Mouse (Mus musculus) liver, embryonic 16.5 days (tissue): Measurements from ENCODE around the gene Phlpp1. TPM values are rescaled to one million over a fixed set of nuclear protein-coding genes. Genes with fewer than 3 reads are reported as not detected.
"Not testable (repeated sequence)": the region's sequence is repeated elsewhere in the genome, so short reads cannot be mapped to it uniquely, and the experiment has no call there.

Experiments used
- ATAC-seq: fragments of 200-750 bp; cut with Nextera tagmentation; 2 replicates; pipeline ENCODE4 v1.8.0; 2017; ENCODE audit warnings: low read depth, mild to moderate bottlenecking, moderate number of reproducible peaks, moderate library complexity
- H3K27ac ChIP-seq: fragments of 300-500 bp; sonication (generic); 2 replicates; pipeline ENCODE4 v1.5.1; 2014; ENCODE audit warnings: mild to moderate bottlenecking, low read length
- H3K27me3 ChIP-seq: fragments of 300-500 bp; sonication (generic); 2 replicates; pipeline ENCODE4 v1.6.1; 2014; ENCODE audit warnings: low read depth, low read length, mixed read lengths; ENCODE audit not compliant: control insufficient read depth, insufficient read depth
- H3K36me3 ChIP-seq: fragments of 300-500 bp; sonication (generic); 2 replicates; pipeline ENCODE4 v1.6.1; 2014; ENCODE audit warnings: mild to moderate bottlenecking; ENCODE audit not compliant: control insufficient read depth, insufficient read depth
- H3K4me1 ChIP-seq: fragments of 300-500 bp; sonication (generic); 2 replicates; pipeline ENCODE4 v1.6.1; 2014; ENCODE audit warnings: low read depth, low read length, mixed read lengths; ENCODE audit not compliant: control insufficient read depth
- H3K4me2 ChIP-seq: fragments of 300-500 bp; sonication (generic); 2 replicates; pipeline ENCODE4 v1.6.1; 2014; ENCODE audit warnings: low read depth, low read length, mixed read lengths
- H3K4me3 ChIP-seq: fragments of 300-500 bp; sonication (generic); 2 replicates; pipeline ENCODE4 v1.5.1; 2014; ENCODE audit warnings: low read depth, mild to moderate bottlenecking, low read length
- H3K9ac ChIP-seq: fragments of 300-500 bp; sonication (generic); 2 replicates; pipeline ENCODE4 v1.6.1; 2014; ENCODE audit warnings: low read depth, low read length
- H3K9me3 ChIP-seq: fragments of 300-500 bp; sonication (generic); replicated peaks from 2 replicates; pipeline ENCODE4 v1.6.1; 2016; ENCODE audit warnings: low read length; ENCODE audit not compliant: control insufficient read depth
- WGBS: fragments of 180-500 bp; shearing (Covaris S2); extraction: QIAGEN DNeasy Blood & Tissue Kit; methylation state at CpG from one replicate; pipeline ENCODE4 v1.1.7; 2014; ENCODE audit not compliant: insufficient replicate concordance; 5-methylcytosine and 5-hydroxymethylcytosine counted together
- polyA plus RNA-seq: library from polyadenylated mRNA; unstranded; fragments of >200 nt; fragmentation: Nextera tagmentation; extraction: Ambion mirVana; gene quantifications from 2 replicates; pipeline ENCODE4 v1.2.1, GENCODE M21; 2015

Phlpp1 gene
- polyA plus RNA-seq, 1 experiment from 2014 or later, result 0.94 TPM

DNA sequence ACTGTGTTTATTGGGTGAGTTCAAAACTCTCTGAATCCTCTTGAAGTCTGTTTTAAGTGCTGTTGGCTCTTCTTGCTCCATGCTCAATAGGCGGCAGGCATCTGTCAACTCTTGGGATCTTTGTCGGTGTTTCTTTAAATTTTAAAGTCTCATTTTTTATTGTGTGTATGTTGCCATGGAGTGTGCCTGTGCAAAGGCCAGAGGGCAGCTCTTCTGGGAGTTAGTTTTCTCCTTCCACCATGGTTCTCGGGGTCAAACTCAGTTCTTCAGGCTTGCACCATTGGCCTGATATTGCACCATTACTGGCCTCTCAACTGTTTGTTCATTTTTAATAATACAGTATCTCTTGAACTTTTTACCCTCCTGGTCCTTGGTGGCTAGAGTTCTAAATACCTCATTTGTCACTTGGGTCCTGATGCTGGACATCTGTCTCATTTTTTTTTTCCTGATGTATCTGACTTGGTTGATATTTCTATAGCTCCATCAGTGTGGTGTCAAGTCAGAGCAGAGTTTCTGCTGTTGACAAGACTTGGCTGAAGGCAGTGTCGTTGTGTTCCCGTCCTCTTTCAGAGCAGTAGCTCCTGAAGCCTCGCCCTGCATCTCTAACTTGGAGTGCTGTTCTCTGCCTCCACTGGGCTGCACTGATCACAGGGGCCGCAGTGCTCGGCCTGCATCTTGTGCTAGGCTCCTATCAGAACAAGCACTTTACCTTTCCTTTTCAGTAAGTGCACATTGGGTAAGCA is 108.8 kb downstream of the Phlpp1 start:
- WGBS, result 73% methylated on average over 8 of the region's 8 CpGs

DNA sequence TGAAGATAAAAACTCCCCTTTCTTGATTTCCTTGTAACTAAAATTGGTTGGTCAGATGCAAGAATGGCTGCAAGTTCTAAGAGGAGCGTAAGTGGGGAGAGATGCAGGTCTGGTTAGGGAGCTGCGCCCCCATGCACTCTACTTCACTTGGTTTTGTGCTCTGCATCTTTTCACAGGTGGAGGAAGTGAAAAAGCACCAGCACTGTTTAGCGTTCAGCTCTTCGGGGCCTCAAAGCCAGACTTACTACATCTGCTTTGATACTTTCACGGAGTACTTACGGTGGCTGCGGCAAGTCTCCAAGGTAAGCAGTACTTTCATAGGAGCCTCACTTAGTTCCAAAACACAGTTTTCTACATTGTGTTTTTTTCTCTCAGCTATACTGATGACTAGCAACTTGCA is 115.3 kb downstream of the Phlpp1 start:
- Histone ChIP-seq H3K4me3 (no peak overlapping the region), H3K4me1 (no peaks in the 10 kb centered on the region), H3K27me3 (no peaks in the 10 kb centered on the region), H3K9ac (no peak overlapping the region), H3K9me3 (no peaks in the 10 kb centered on the region), H3K36me3 (no peaks in the 10 kb centered on the region), H3K27ac (no peak overlapping the region), H3K4me2 (no peak overlapping the region)
- WGBS, result 80% methylated on average over 7 of the region's 7 CpGs
- ATAC-seq, result no peak

More for the DNA sequence above, 108.8 kb downstream of the Phlpp1 start:
- H3K9me3 ChIP-seq, result no peaks in the 10 kb centered on the region
- H3K4me1 ChIP-seq, result no peaks in the 10 kb centered on the region
- H3K36me3 ChIP-seq, result no peaks in the 10 kb centered on the region
- H3K4me2 ChIP-seq, result no peak overlapping the region
- H3K27ac ChIP-seq, result no peak overlapping the region
- H3K4me3 ChIP-seq, result no peak overlapping the region
- H3K27me3 ChIP-seq, result no peaks in the 10 kb centered on the region
- H3K9ac ChIP-seq, result no peak overlapping the region
- no peak for ATAC-seq

DNA sequence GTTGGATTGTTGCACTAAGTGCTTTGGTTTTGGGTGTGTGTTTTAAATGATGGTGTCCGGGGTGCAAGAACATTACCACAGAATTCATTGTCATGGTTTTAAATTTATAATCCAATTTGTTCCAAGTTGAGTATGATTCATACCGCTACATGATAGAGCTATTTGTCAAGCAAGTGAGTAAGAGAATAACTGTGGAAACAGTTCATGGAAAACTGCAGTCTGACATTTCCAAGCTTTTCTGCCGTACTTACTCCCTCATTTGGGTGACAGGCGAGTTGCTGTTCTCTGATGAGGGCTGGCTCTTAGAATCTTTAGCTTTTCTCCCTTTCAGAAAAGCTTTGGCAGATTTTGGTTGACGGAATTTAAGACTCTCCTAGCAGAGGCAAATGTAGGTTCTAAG is 117.5 kb downstream of the Phlpp1 start:
- no peaks in the 10 kb centered on the region for H3K4me1 ChIP-seq
- no peak overlapping the region for H3K4me2 ChIP-seq
- H3K27ac ChIP-seq, result no peak overlapping the region
- H3K4me3 ChIP-seq, result no peak overlapping the region
- 69% methylated on average over 5 of the region's 5 CpGs for WGBS
- H3K36me3 ChIP-seq, result no peaks in the 10 kb centered on the region
- ATAC-seq, result no peak
- H3K9ac ChIP-seq, result no peak overlapping the region
- no peaks in the 10 kb centered on the region for H3K9me3 ChIP-seq
- H3K27me3 ChIP-seq, result no peaks in the 10 kb centered on the region

GRCm38 (mm10) chr1:106289580-106289979 is 118.0 kb downstream of the Phlpp1 start:
- Histone ChIP-seq H3K4me2 (no peak overlapping the region), H3K9ac (no peak overlapping the region), H3K36me3 (no peaks in the 10 kb centered on the region), H3K27ac (no peak overlapping the region), H3K27me3 (no peaks in the 10 kb centered on the region), H3K9me3 (no peaks in the 10 kb centered on the region), H3K4me3 (no peak overlapping the region), H3K4me1 (no peaks in the 10 kb centered on the region)
- 76% methylated on average over 2 of the region's 2 CpGs for WGBS
- no peak for ATAC-seq

GRCm38 (mm10) chr1:106309394-106310039 is 138.0 kb downstream of the Phlpp1 start:
- Histone ChIP-seq H3K4me3 (no peak overlapping the region), H3K27ac (no peak overlapping the region), H3K9me3 (no peaks in the 10 kb centered on the region), H3K4me1 (no peaks in the 10 kb centered on the region), H3K27me3 (no peaks in the 10 kb centered on the region), H3K4me2 (no peak overlapping the region), H3K36me3 (no peaks in the 10 kb centered on the region), H3K9ac (no peak overlapping the region)
- WGBS, result 63% methylated on average over 3 of the region's 3 CpGs
- no peak for ATAC-seq

GRCm38 (mm10) chr1:106310285-106310684 is 138.7 kb downstream of the Phlpp1 start:
- 44% methylated on average over 2 of the region's 2 CpGs for WGBS

GRCm38 (mm10) chr1:106311830-106312229 is 140.3 kb downstream of the Phlpp1 start:
- 71% methylated on average over 2 of the region's 2 CpGs for WGBS
- H3K9me3 ChIP-seq, H3K4me2 ChIP-seq, H3K36me3 ChIP-seq, H3K4me1 ChIP-seq, H3K27me3 ChIP-seq, H3K9ac ChIP-seq, H3K4me3 ChIP-seq, H3K27ac ChIP-seq, ATAC-seq: not testable (repeated sequence)

More at GRCm38 (mm10) chr1:106310285-106310684, 138.7 kb downstream of the Phlpp1 start:
- no peak overlapping the region for H3K4me2 ChIP-seq
- no peaks in the 10 kb centered on the region for H3K27me3 ChIP-seq
- no peaks in the 10 kb centered on the region for H3K4me1 ChIP-seq
- H3K4me3 ChIP-seq, result no peak overlapping the region
- H3K36me3 ChIP-seq, result no peaks in the 10 kb centered on the region
- H3K9me3 ChIP-seq, result no peaks in the 10 kb centered on the region
- no peak for ATAC-seq
- no peak overlapping the region for H3K9ac ChIP-seq
- no peak overlapping the region for H3K27ac ChIP-seq

GRCm38 (mm10) chr1:106314476-106314875 is 142.9 kb downstream of the Phlpp1 start:
- Histone ChIP-seq H3K4me2 (no peak overlapping the region), H3K4me3 (no peak overlapping the region), H3K36me3 (no peaks in the 10 kb centered on the region), H3K9me3 (no peaks in the 10 kb centered on the region), H3K27me3 (no peaks in the 10 kb centered on the region), H3K4me1 (no peaks in the 10 kb centered on the region), H3K9ac (no peak overlapping the region), H3K27ac (no peak overlapping the region)
- ATAC-seq, result no peak
- 58% methylated on average over 4 of the region's 4 CpGs for WGBS

- no peak overlapping the region for H3K4me3 ChIP-seq
- ATAC-seq, result peak; percentile 43; the same call in 1 of the 2 replicates
- no peaks in the 10 kb centered on the region for H3K9me3 ChIP-seq
- H3K36me3 ChIP-seq, result no peaks in the 10 kb centered on the region
- 17% methylated on average over 4 of the region's 4 CpGs for WGBS
- no peak overlapping the region for H3K27ac ChIP-seq
- H3K9ac ChIP-seq, result no peak overlapping the region
- H3K27me3 ChIP-seq, result no peaks in the 10 kb centered on the region
- H3K4me1 ChIP-seq, result no peaks in the 10 kb centered on the region
- H3K4me2 ChIP-seq, result no peak overlapping the region
Observed at GRCm38 (mm10) chr1:106316641-106317304, 145.2 kb downstream of the Phlpp1 start.
